Mouse (Mus musculus) thymus, adult 2 months (tissue): ENCODE data around the gene Ckb.

ENCODE experiments used
- CTCF ChIP-seq: fragments of 200-500 bp; IDR thresholded peaks from 2 replicates; pipeline ENCODE4 v1.5.1; 2012; ENCODE audit warnings: mild to moderate bottlenecking, control low read depth, low read length, moderate library complexity, borderline replicate concordance; ENCODE audit not compliant: control insufficient read depth, poor library complexity, insufficient read depth; ENCODE audit errors: extremely low read depth
- POLR2A ChIP-seq: fragments of 200-500 bp; IDR thresholded peaks from 2 replicates; pipeline ENCODE4 v1.6.1; 2012; ENCODE audit warnings: mild to moderate bottlenecking, low read length, control low read depth, moderate library complexity; ENCODE audit not compliant: control insufficient read depth, poor library complexity, insufficient read depth; ENCODE audit errors: extremely low read depth

- no peak for TF ChIP-seq CTCF
- TF ChIP-seq POLR2A = no peak
Observed at GRCm38 (mm10) chr12:111652953-111653352, 19.2 kb downstream of the Ckb start.
